Mouse (Mus musculus): Measurements from ENCODE around the gene Alb.

DNA sequence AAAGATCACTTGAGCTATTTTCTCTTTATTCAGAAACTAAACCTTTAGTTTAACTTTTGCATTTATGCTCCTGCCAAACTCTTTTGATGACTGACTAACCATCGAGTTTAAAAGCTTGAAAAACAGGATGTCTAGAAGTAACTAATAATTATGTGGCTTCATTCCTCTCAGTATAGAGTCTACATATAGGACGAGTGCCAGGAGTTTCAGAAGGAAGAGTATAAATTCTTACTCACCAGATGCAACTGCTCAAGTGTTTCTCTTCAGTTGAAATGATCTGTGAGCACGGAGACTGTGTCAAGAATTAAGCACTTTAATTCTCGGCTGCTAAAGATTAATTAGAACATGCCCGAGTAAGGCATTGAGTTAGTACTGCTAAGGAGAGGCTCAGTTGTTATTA, 2.0 kb upstream of the Alb start:
- no peak for TF ChIP-seq CTCF (IDR thresholded peaks at IDR 0.05; ENCODE audit: low read depth, low read length)
- TF ChIP-seq GATA1 (IDR thresholded peaks at IDR 0.05; ENCODE audit: borderline replicate concordance, low read length): no peak
- TF ChIP-seq GATA2 (IDR thresholded peaks at IDR 0.05; ENCODE audit: borderline replicate concordance, low read depth, low read length): no peak
- no peak for TF ChIP-seq TAL1 (conservative IDR thresholded peaks at IDR 0.05; ENCODE audit: low read depth, low read length)
- TF ChIP-seq POLR2AphosphoS5 (IDR thresholded peaks at IDR 0.05; ENCODE audit: insufficient replicate concordance, low read depth, low read length): no peak

All from G1E (cell line).